Mouse (Mus musculus): ENCODE data around the gene Urb2. TPM values are rescaled to one million over a fixed set of nuclear protein-coding genes. Genes with fewer than 3 reads are reported as not detected.

The Urb2 gene
- 4.9 and 5.5 TPM in 2 replicates for polyA plus RNA-seq (2014; fragmentation: Nextera tagmentation; extraction: Ambion mirVana)

GRCm38 (mm10) chr8:124021237-124022227 is at the start of gene Urb2, which contains the start of gene Taf5l:
Urb2 (plus strand) TSS chr8:124021508.
Taf5l (minus strand) TSS chr8:124021397.
- peak within 1 kb of the TSS; percentile 94 for H3K27ac ChIP-seq
- peak; percentile 92 for DNase-seq (ENCODE audit: low spot score)
- peaks cover 21% of the 10 kb centered on the region for H3K36me3 ChIP-seq (replicated peaks; ENCODE audit: control insufficient read depth, insufficient read depth)
- peaks cover 30% of the 10 kb centered on the region for H3K4me1 ChIP-seq (replicated peaks; ENCODE audit: control insufficient read depth, insufficient read depth, low read length)
- H3K27me3 ChIP-seq (ENCODE audit: control insufficient read depth, insufficient read depth, low read length) = no peaks in the 10 kb centered on the region
- H3K9me3 ChIP-seq (ENCODE audit: control insufficient read depth, low read length) = no peaks in the 10 kb centered on the region
- peak; percentile 95 for ATAC-seq (ENCODE audit: low FRiP score)
- H3K9ac ChIP-seq = peak within 1 kb of the TSS; percentile 85
- peak within 1 kb of the TSS; percentile 82 for H3K4me2 ChIP-seq (replicated peaks)
- H3K4me3 ChIP-seq (replicated peaks; ENCODE audit: low read length) = peak within 1 kb of the TSS; percentile 88
- under 1% methylated on average over 74 of the region's 74 CpGs for WGBS

- H3K9me3 ChIP-seq (ENCODE audit: control insufficient read depth, low read length) = no peaks in the 10 kb centered on the region
- DNase-seq (ENCODE audit: low spot score) (no peak), ATAC-seq (ENCODE audit: low FRiP score) (no peak)
- no peak overlapping the region for H3K4me3 ChIP-seq (replicated peaks; ENCODE audit: low read length)
- H3K4me2 ChIP-seq (replicated peaks) = no peak overlapping the region
- no peak overlapping the region for H3K9ac ChIP-seq
- no peaks in the 10 kb centered on the region for H3K4me1 ChIP-seq (replicated peaks; ENCODE audit: control insufficient read depth, insufficient read depth, low read length)
- H3K36me3 ChIP-seq (replicated peaks; ENCODE audit: control insufficient read depth, insufficient read depth) = peaks cover 7% of the 10 kb centered on the region; the same call in 1 of the 2 replicates
- no peak overlapping the region for H3K27ac ChIP-seq
- 91% methylated on average over 1 of the region's 1 CpGs for WGBS
- no peaks in the 10 kb centered on the region for H3K27me3 ChIP-seq (ENCODE audit: control insufficient read depth, insufficient read depth, low read length)
These were observed 47.8 kb upstream of the Urb2 start for GRCm38 (mm10) chr8:123973495-123973894.

- Histone ChIP-seq H3K9ac (no peak overlapping the region), H3K27me3 (ENCODE audit: control insufficient read depth, insufficient read depth, low read length) (no peaks in the 10 kb centered on the region), H3K36me3 (replicated peaks; ENCODE audit: control insufficient read depth, insufficient read depth) (no peaks in the 10 kb centered on the region), H3K27ac (no peak overlapping the region), H3K9me3 (ENCODE audit: control insufficient read depth, low read length) (no peaks in the 10 kb centered on the region), H3K4me3 (replicated peaks; ENCODE audit: low read length) (no peak overlapping the region), H3K4me1 (replicated peaks; ENCODE audit: control insufficient read depth, insufficient read depth, low read length) (peaks cover 10% of the 10 kb centered on the region), H3K4me2 (replicated peaks) (no peak overlapping the region)
- ATAC-seq (ENCODE audit: low FRiP score) (no peak), DNase-seq (ENCODE audit: low spot score) (no peak)
- 96% methylated on average over 4 of the region's 4 CpGs for WGBS
These were observed 43.8 kb upstream of the Urb2 start for GRCm38 (mm10) chr8:123977499-123977898.

DNA sequence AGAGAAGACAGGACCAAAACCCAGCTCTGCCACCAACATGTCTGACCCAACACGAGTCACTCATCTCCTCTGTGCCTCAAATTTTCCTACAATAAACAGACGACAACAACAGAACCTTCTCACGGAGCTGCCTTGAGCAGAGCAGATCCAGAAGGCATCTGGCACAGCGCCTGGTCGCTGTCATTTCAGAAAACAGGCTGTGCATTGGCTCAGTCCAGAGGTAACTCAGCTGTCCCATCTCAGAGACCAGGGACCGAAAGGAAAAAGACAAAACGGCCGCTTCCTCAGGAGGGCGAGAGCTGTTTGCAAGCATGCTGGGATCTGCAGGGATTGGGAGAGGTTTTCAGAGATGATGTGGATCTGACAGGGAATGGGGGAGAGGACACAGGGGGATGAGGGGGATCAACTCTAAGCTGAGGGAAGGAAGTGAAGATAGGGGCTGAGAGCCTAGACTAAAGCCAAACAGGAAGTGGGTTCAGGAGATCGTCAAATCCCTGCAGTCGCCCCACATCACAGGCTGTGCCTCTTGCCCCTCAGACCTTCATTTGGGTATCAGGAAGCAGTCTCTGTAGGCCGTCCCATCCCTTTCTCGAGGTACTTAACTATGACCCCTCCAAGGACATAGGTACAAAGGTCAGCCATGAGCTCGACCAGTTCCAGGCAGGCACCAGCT is 43.0 kb upstream of the Urb2 start:
- Histone ChIP-seq H3K27ac (no peak overlapping the region), H3K27me3 (ENCODE audit: control insufficient read depth, insufficient read depth, low read length) (no peaks in the 10 kb centered on the region), H3K4me1 (replicated peaks; ENCODE audit: control insufficient read depth, insufficient read depth, low read length) (peaks cover 10% of the 10 kb centered on the region), H3K9ac (no peak overlapping the region), H3K36me3 (replicated peaks; ENCODE audit: control insufficient read depth, insufficient read depth) (no peaks in the 10 kb centered on the region), H3K4me2 (replicated peaks) (no peak overlapping the region), H3K9me3 (ENCODE audit: control insufficient read depth, low read length) (no peaks in the 10 kb centered on the region), H3K4me3 (replicated peaks; ENCODE audit: low read length) (no peak overlapping the region)
- 72% methylated on average over 14 of the region's 14 CpGs for WGBS
- DNase-seq (ENCODE audit: low spot score) (no peak), ATAC-seq (ENCODE audit: low FRiP score) (no peak)

DNA sequence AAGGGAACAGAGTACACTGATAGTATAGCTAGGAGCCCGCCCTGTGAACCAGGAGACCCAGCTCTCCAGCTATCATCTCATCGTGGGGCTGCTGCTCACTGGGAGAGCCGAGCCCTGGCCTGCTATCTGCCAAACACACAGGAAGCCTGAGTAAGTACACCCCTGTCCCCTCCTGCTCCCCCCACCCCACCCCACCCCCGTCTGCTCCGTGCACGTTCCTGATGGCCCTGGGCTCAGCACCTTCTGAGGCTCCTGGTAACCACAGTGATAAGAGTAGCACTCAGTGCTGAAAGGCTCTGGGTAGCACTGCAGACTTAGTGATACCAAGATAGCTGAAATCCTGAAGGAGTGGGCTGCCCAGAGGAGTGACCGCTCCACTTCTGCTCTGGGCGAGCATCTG is 42.4 kb upstream of the Urb2 start:
- H3K4me3 ChIP-seq (replicated peaks; ENCODE audit: low read length) = no peak overlapping the region
- no peaks in the 10 kb centered on the region for H3K9me3 ChIP-seq (ENCODE audit: control insufficient read depth, low read length)
- 81% methylated on average over 8 of the region's 8 CpGs for WGBS
- no peak overlapping the region for H3K4me2 ChIP-seq (replicated peaks)
- no peak for ATAC-seq (ENCODE audit: low FRiP score)
- no peak overlapping the region for H3K9ac ChIP-seq
- H3K36me3 ChIP-seq (replicated peaks; ENCODE audit: control insufficient read depth, insufficient read depth) = no peaks in the 10 kb centered on the region
- peaks cover 10% of the 10 kb centered on the region for H3K4me1 ChIP-seq (replicated peaks; ENCODE audit: control insufficient read depth, insufficient read depth, low read length)
- no peak overlapping the region for H3K27ac ChIP-seq
- no peaks in the 10 kb centered on the region for H3K27me3 ChIP-seq (ENCODE audit: control insufficient read depth, insufficient read depth, low read length)
- DNase-seq (ENCODE audit: low spot score) = no peak

- 80% methylated on average over 4 of the region's 4 CpGs for WGBS
- no peak for ATAC-seq (ENCODE audit: low FRiP score)
- H3K36me3 ChIP-seq (replicated peaks; ENCODE audit: control insufficient read depth, insufficient read depth) = no peaks in the 10 kb centered on the region
- no peak overlapping the region for H3K27ac ChIP-seq
- H3K9ac ChIP-seq = no peak overlapping the region
- no peak for DNase-seq (ENCODE audit: low spot score)
- peaks cover 10% of the 10 kb centered on the region for H3K4me1 ChIP-seq (replicated peaks; ENCODE audit: control insufficient read depth, insufficient read depth, low read length)
- H3K27me3 ChIP-seq (ENCODE audit: control insufficient read depth, insufficient read depth, low read length) = no peaks in the 10 kb centered on the region
- H3K9me3 ChIP-seq (ENCODE audit: control insufficient read depth, low read length) = no peaks in the 10 kb centered on the region
- H3K4me3 ChIP-seq (replicated peaks; ENCODE audit: low read length) = no peak overlapping the region
- no peak overlapping the region for H3K4me2 ChIP-seq (replicated peaks)
These were observed 41.1 kb upstream of the Urb2 start for GRCm38 (mm10) chr8:123980239-123980638.

DNA sequence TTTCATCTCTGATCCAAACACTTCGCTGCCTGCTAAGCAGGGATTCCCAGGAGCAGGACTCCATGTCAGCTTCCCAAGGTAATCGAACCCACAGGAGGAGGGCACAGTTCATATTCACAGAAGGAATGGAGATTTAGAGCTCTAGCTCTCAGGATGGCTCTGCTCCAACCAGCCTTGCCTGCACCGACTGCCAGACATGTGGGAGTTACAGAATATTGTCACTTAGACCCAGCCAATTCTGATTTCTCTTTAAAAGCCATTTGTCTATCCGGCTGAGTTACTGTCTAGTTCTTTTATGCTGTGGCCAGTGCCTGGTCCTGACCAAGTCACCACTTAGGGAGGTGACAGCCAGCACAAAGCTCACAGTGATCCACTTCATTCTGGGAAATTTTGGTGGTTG is 39.6 kb upstream of the Urb2 start:
- 42% methylated on average over 4 of the region's 4 CpGs for WGBS
- Histone ChIP-seq H3K9me3 (ENCODE audit: control insufficient read depth, low read length) (no peaks in the 10 kb centered on the region), H3K36me3 (replicated peaks; ENCODE audit: control insufficient read depth, insufficient read depth) (no peaks in the 10 kb centered on the region)

GRCm38 (mm10) chr8:123982291-123982793 is 39.0 kb upstream of the Urb2 start:
- Histone ChIP-seq H3K4me2 (replicated peaks) (peak overlapping the region; percentile 95), H3K9ac (peak overlapping the region; percentile 88), H3K27ac (peak overlapping the region; percentile 69; the same call in 1 of the 2 replicates), H3K27me3 (ENCODE audit: control insufficient read depth, insufficient read depth, low read length) (no peaks in the 10 kb centered on the region), H3K9me3 (ENCODE audit: control insufficient read depth, low read length) (no peaks in the 10 kb centered on the region), H3K36me3 (replicated peaks; ENCODE audit: control insufficient read depth, insufficient read depth) (no peaks in the 10 kb centered on the region), H3K4me3 (replicated peaks; ENCODE audit: low read length) (peak overlapping the region; percentile 89), H3K4me1 (replicated peaks; ENCODE audit: control insufficient read depth, insufficient read depth, low read length) (peaks cover 10% of the 10 kb centered on the region)
- WGBS = 2% methylated on average over 34 of the region's 48 CpGs
- ATAC-seq (ENCODE audit: low FRiP score) (peak; percentile 29), DNase-seq (ENCODE audit: low spot score) (peak; percentile 28)

More for the DNA sequence above, 39.6 kb upstream of the Urb2 start:
- peak overlapping the region; percentile 88 for H3K9ac ChIP-seq
- no peaks in the 10 kb centered on the region for H3K27me3 ChIP-seq (ENCODE audit: control insufficient read depth, insufficient read depth, low read length)
- H3K4me3 ChIP-seq (replicated peaks; ENCODE audit: low read length) = peak overlapping the region; percentile 89
- ATAC-seq (ENCODE audit: low FRiP score) = no peak
- peak overlapping the region; percentile 95 for H3K4me2 ChIP-seq (replicated peaks)
- H3K4me1 ChIP-seq (replicated peaks; ENCODE audit: control insufficient read depth, insufficient read depth, low read length) = peaks cover 10% of the 10 kb centered on the region
- no peak for DNase-seq (ENCODE audit: low spot score)
- no peak overlapping the region for H3K27ac ChIP-seq
